18 mouse cellular contexts compared by ENCODE assay signal in genomic region chr4:32564918-32565317, GRCm38 (mm10). TPM values are rescaled to one million over a fixed set of nuclear protein-coding genes. Genes with fewer than 3 reads are reported as not detected.
DNase-seq lines count a peak whose midpoint lies in the region; ATAC-seq and TF ChIP-seq lines count a peak whose summit lies in the region.
"Had no signal": no experiment of that assay in that cellular context is flagged by ENCODE, and none has a peak within 500 bp of the region (broad histone marks: within the 10 kb centered on the region; RNA-seq: fewer than 3 reads in every experiment).

No protein-coding gene starts in this region.

- peaks cover 22% of the 10 kb centered on the region for H3K4me1 ChIP-seq in thymus, adult 2 months (replicated peaks; ENCODE audit: control insufficient read depth, insufficient read depth, low read length)
- peaks cover 42% of the 10 kb centered on the region for H3K4me1 ChIP-seq in hindbrain, embryonic 14.5 days (replicated peaks; ENCODE audit: control insufficient read depth, insufficient read depth, low read length)

- no peaks in the 10 kb centered on the region for H3K36me3 ChIP-seq in thymus, adult 2 months (ENCODE audit: control insufficient read depth, insufficient read depth, low read length)
- H3K36me3 ChIP-seq in macrophage (ENCODE audit: inconsistent target): no peaks in the 10 kb centered on the region
- peaks cover 25% of the 10 kb centered on the region for H3K36me3 ChIP-seq in hindbrain, embryonic 14.5 days (replicated peaks; ENCODE audit: control insufficient read depth, insufficient read depth)

- no peak overlapping the region for H3K4me2 ChIP-seq in hindbrain, embryonic 14.5 days (replicated peaks)
- H3K4me2 ChIP-seq: heart, embryonic 11.5 days; hindbrain, embryonic 12.5 days; limb, embryonic 13.5 days; neural tube, embryonic 13.5 days had no signal

- H3K4me3 ChIP-seq in thymus, adult 2 months (ENCODE audit: control insufficient read depth, insufficient read depth, low read length): no peak overlapping the region
- H3K4me3 ChIP-seq in macrophage (ENCODE audit: inconsistent target): no peak overlapping the region
- H3K4me3 ChIP-seq in hindbrain, embryonic 14.5 days (replicated peaks; ENCODE audit: low read length): no peak overlapping the region
- H3K4me3 ChIP-seq: hindbrain, embryonic 12.5 days; limb, embryonic 13.5 days; neural tube, embryonic 13.5 days had no signal

- TF ChIP-seq CTCF in thymus, adult 2 months (IDR thresholded peaks at IDR 0.05; ENCODE audit: borderline replicate concordance, control insufficient read depth, extremely low read depth, insufficient read depth, low read length, poor library complexity): no peak

- TF ChIP-seq POLR2A in thymus, adult 2 months (IDR thresholded peaks at IDR 0.05; ENCODE audit: control insufficient read depth, extremely low read depth, insufficient read depth, low read length, poor library complexity): no peak

- H3K9me3 ChIP-seq in hindbrain, embryonic 14.5 days (ENCODE audit: control insufficient read depth, low read length): no peaks in the 10 kb centered on the region
- H3K9me3 ChIP-seq: limb, embryonic 13.5 days; neural tube, embryonic 13.5 days had no signal

- no peak for ATAC-seq in hindbrain, embryonic 14.5 days (ENCODE audit: low FRiP score)
- ATAC-seq: Patski had no signal

- H3K79me2 ChIP-seq in macrophage (ENCODE audit: inconsistent target): no peaks in the 10 kb centered on the region

- no peaks in the 10 kb centered on the region for H3K27me3 ChIP-seq in thymus, adult 2 months (ENCODE audit: control insufficient read depth, insufficient read depth, low read length)
- H3K27me3 ChIP-seq in hindbrain, embryonic 14.5 days (ENCODE audit: control insufficient read depth, insufficient read depth, low read length): no peaks in the 10 kb centered on the region
- H3K27me3 ChIP-seq: hindbrain, embryonic 12.5 days; limb, embryonic 13.5 days; neural tube, embryonic 13.5 days; Patski had no signal

- 34% methylated on average over 8 of the region's 8 CpGs for WGBS in thymus, adult 2 months
- WGBS in macrophage (ENCODE audit: missing documents): 14% methylated on average over 8 of the region's 8 CpGs
- WGBS in hindbrain, embryonic 14.5 days: 93% methylated on average over 8 of the region's 8 CpGs

- H3K9ac ChIP-seq in hindbrain, embryonic 14.5 days: no peak overlapping the region
- H3K9ac ChIP-seq: hindbrain, embryonic 12.5 days; limb, embryonic 13.5 days; neural tube, embryonic 13.5 days had no signal

- peak overlapping the region; percentile 52; the same call in 1 of the 2 replicates for H3K27ac ChIP-seq in thymus, adult 2 months (ENCODE audit: control insufficient read depth, insufficient read depth, low read length)
- peak overlapping the region; percentile 91 for H3K27ac ChIP-seq in macrophage
- H3K27ac ChIP-seq in hindbrain, embryonic 14.5 days: no peak overlapping the region
- H3K27ac ChIP-seq: hindbrain, embryonic 12.5 days; limb, embryonic 13.5 days; neural tube, embryonic 13.5 days had no signal

- DNase-seq in layer of hippocampus, adult 11-12 months (ENCODE audit: low spot score): peak; percentile 35
- no peak for DNase-seq in layer of hippocampus, postnatal 14 days (ENCODE audit: low spot score in 2 of 2)
- no peak for DNase-seq in thymus, adult 2 months
- DNase-seq in thymus, postnatal 25 days: no peak
- DNase-seq in gastrocnemius, postnatal 4 days (ENCODE audit: low spot score in 2 of 2): no peak
- no peak for DNase-seq in hindbrain, embryonic 14.5 days (ENCODE audit: low spot score)
- no peak for DNase-seq in adrenal gland, adult (ENCODE audit: inconsistent age in 2 of 2, low spot score in 1 of 2)
- DNase-seq: adrenal gland, adult 8-10 months; cerebellum, adult 11 months; kidney, adult 9 months; layer of hippocampus, postnatal 36 days had no signal

RNA-seq across cellular contexts. Expression of gene Gja10, which starts 37.6 kb away (rescaled TPM):
- total RNA-seq in layer of hippocampus, postnatal 14 days (2021): not detected
- polyA plus RNA-seq in thymus, adult 2 months (2012; rRNA removed): 0.12 TPM in 1 of 2 replicates, not detected in the other
- total RNA-seq in macrophage (2018; cell fraction: chromatin; rRNA removed): not detected
- total RNA-seq in macrophage (2018; cell fraction: cytosol; rRNA removed): not detected
- not detected for total RNA-seq in macrophage (2018; cell fraction: nucleus; rRNA removed)
- polyA plus RNA-seq in macrophage (2018): not detected in 3 replicates
- total RNA-seq in gastrocnemius, postnatal 4 days (2021): not detected
- polyA plus RNA-seq in hindbrain, embryonic 14.5 days (2014; fragmentation: Nextera tagmentation; extraction: Ambion mirVana): 0.22 TPM in 1 of 2 replicates, not detected in the other
- total RNA-seq: adrenal gland, adult 8-10 months; layer of hippocampus, postnatal 36 days had no signal
- polyA plus RNA-seq: C2C12; heart, embryonic 11.5 days; hindbrain, embryonic 12.5 days; limb, embryonic 13.5 days; neural tube, embryonic 13.5 days; Patski had no signal

RNA-seq across cellular contexts. Expression of gene Casp8ap2, which starts 50.3 kb away (rescaled TPM):
- 10 to 100 TPM in 1 of 2 experiments, 1 to 10 TPM in 1; 9.7 to 10.1 TPM for total RNA-seq in layer of hippocampus, postnatal 14 days (2021)
- 5.4 and 14.7 TPM in 2 replicates for polyA plus RNA-seq in thymus, adult 2 months (2012; rRNA removed)
- 10 to 100 TPM in 20 of 26 experiments, 1 to 10 TPM in 6; 3.4 to 52.2 (median 24.5) TPM for total RNA-seq in macrophage (2018; cell fraction: chromatin; rRNA removed)
- 10 to 100 TPM in 18 of 26 experiments, 1 to 10 TPM in 8; 3.1 to 16.7 (median 12.5) TPM for total RNA-seq in macrophage (2018; cell fraction: cytosol; rRNA removed)
- total RNA-seq in macrophage (2018; cell fraction: nucleus; rRNA removed): 10 to 100 TPM in 19 of 26 experiments, 1 to 10 TPM in 7; 3.6 to 56.0 (median 13.7) TPM
- 9.0 to 12.1 TPM (median 10.9 TPM) in 3 replicates for polyA plus RNA-seq in macrophage (2018)
- total RNA-seq in gastrocnemius, postnatal 4 days (2021): 10 to 100 TPM; 11.2 to 14.2 TPM
- 33.9 and 34.6 TPM in 2 replicates for polyA plus RNA-seq in hindbrain, embryonic 14.5 days (2014; fragmentation: Nextera tagmentation; extraction: Ambion mirVana)
